Mouse (Mus musculus): ENCODE results near the gene Wscd2.

DNA sequence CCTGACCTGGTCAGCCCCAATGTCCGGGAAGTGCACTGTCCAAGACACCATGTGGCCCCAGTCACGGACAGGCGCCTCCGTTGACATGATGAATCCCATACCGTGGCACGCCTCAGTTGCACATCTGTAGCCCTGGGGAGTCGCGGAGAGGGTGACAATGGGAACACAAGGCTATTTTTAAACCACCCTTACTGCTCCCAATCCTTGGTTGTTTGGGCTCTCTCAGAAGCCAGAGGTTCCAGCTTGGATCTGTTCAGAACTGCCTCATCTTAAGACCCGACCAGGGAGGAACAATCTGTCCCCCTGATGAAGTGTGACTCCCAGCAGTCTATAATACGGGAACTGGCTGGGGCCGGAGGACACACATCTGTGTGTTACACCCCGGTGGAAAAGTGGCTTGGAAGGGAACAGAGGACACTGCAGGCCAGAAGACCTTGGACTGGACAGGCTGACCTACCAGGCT is 121.7 kb downstream of the Wscd2 start:
- TF ChIP-seq CHD2 (IDR thresholded peaks at IDR 0.05; ENCODE audit: low read length) (no peak), POLR2AphosphoS2 (IDR thresholded peaks at IDR 0.05; ENCODE audit: low read depth, low read length) (no peak), CTCF (conservative IDR thresholded peaks at IDR 0.05 in 1 of 2, IDR thresholded peaks at IDR 0.05 in 1 of 2; ENCODE audit: low read depth in 2 of 2, low read length in 2 of 2) (no peak), USF2 (conservative IDR thresholded peaks at IDR 0.05; ENCODE audit: low read depth, low read length) (no peak), EP300 (IDR thresholded peaks at IDR 0.05; ENCODE audit: low read length) (no peak), ZNF384 (IDR thresholded peaks at IDR 0.05; ENCODE audit: low read depth, low read length) (no peak)

All from CH12.LX (cell line).